Mouse (Mus musculus) testis, adult 2 months (tissue): ENCODE measurements around the gene Mblac1.

Experiments used
- CTCF ChIP-seq: fragments of 200-500 bp; IDR thresholded peaks from 2 replicates; pipeline ENCODE4 v1.5.1; 2012; ENCODE audit warnings: low read depth, mild to moderate bottlenecking, inconsistent platforms, low read length, moderate library complexity; ENCODE audit not compliant: control insufficient read depth, insufficient read depth, insufficient replicate concordance
- POLR2A ChIP-seq: fragments of 200-500 bp; IDR thresholded peaks from 2 replicates; pipeline ENCODE4 v1.6.1; 2012; ENCODE audit warnings: low read depth, mild to moderate bottlenecking, inconsistent platforms, low read length, moderate library complexity; ENCODE audit not compliant: control insufficient read depth

- TF ChIP-seq CTCF: no peak
- TF ChIP-seq POLR2A: no peak
Measured at GRCm38 (mm10) chr5:138226491-138226890, 32.4 kb downstream of the Mblac1 start.
